ENCODE assay signal across 11 mouse cellular contexts in the genomic region with DNA sequence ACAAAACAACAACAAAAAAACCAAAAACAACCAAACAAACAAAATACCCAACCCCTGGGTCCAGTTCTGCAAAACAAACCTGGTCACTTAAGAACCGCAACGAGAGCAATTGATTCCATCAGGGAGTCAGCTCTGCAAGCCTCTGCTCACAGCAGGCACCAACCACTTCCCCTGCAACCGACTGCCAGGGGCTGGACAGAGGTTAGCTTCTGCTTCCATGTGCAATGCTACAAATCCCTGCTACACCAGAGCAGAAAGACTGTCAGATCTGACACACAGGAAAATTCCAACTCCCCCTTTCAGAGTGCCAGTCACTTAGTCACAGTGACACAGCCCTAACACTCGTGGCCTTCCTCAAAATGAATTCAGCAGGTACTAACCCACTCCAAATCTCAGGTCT. TPM values are rescaled to one million over a fixed set of nuclear protein-coding genes. Genes with fewer than 3 reads are reported as not detected.
DNase-seq lines count a peak whose midpoint lies in the region; ATAC-seq and TF ChIP-seq lines count a peak whose summit lies in the region.
"Had no signal": no experiment of that assay in that cellular context is flagged by ENCODE, and none has a peak within 500 bp of the region (broad histone marks: within the 10 kb centered on the region; RNA-seq: fewer than 3 reads in every experiment).

No protein-coding gene starts in this region.

- 0 out of 2 replicates have a peak overlapping the region, but pooled peaks have one; percentile 25 for H3K9ac ChIP-seq in heart, embryonic 13.5 days
- H3K9ac ChIP-seq: liver, embryonic 15.5 days had no signal

- no peaks in the 10 kb centered on the region for H3K9me3 ChIP-seq in heart, embryonic 13.5 days
- no peaks in the 10 kb centered on the region for H3K9me3 ChIP-seq in E14TG2a.4 (ENCODE audit: low read length)
- H3K9me3 ChIP-seq: embryonic facial prominence, embryonic 10.5 days; liver, embryonic 15.5 days had no signal

- TF ChIP-seq CTCF in E14TG2a.4 (conservative IDR thresholded peaks at IDR 0.05; ENCODE audit: low read length): no peak

- peaks cover 87% of the 10 kb centered on the region for H3K4me1 ChIP-seq in heart, embryonic 13.5 days
- peaks cover 99% of the 10 kb centered on the region for H3K4me1 ChIP-seq in E14TG2a.4 (replicated peaks; ENCODE audit: low read depth, low read length)

- no peaks in the 10 kb centered on the region for H3K27me3 ChIP-seq in heart, embryonic 13.5 days (replicated peaks)
- H3K27me3 ChIP-seq in E14TG2a.4 (ENCODE audit: insufficient read depth, low read length): no peaks in the 10 kb centered on the region
- no peaks in the 10 kb centered on the region for H3K27me3 ChIP-seq in myocyte (ENCODE audit: control insufficient read depth, insufficient read depth, insufficient read length)
- H3K27me3 ChIP-seq: liver, embryonic 15.5 days had no signal

- peaks cover 5% of the 10 kb centered on the region; the same call in 1 of the 2 replicates for H3K36me3 ChIP-seq in heart, embryonic 13.5 days
- H3K36me3 ChIP-seq in E14TG2a.4 (ENCODE audit: insufficient read depth, low read length): peaks cover 81% of the 10 kb centered on the region
- peaks cover 15% of the 10 kb centered on the region for H3K36me3 ChIP-seq in myocyte (ENCODE audit: control insufficient read depth, insufficient read depth)

- DNase-seq in heart, adult 18-20 months: no peak
- no peak for DNase-seq in cerebellum, adult 18-20 months
- no peak for DNase-seq in urinary bladder, postnatal 4 days (ENCODE audit: low spot score in 2 of 2)
- DNase-seq: cerebellum, adult 9-10 months; retina, postnatal 1 day had no signal

- no peak for ATAC-seq in heart, embryonic 13.5 days (ENCODE audit: extremely low read depth, insufficient number of reproducible peaks, low FRiP score, low TSS enrichment)
- ATAC-seq in hematopoietic stem cell, adult 5-6 weeks (replicated peaks in 1 of 2; ENCODE audit: insufficient read depth in 1 of 2, low FRiP score in 2 of 2, low TSS enrichment in 1 of 2, low read depth in 1 of 2, poor library complexity in 2 of 2, severe bottlenecking in 2 of 2): peak; percentile 66 to 80

- no peak overlapping the region for H3ac ChIP-seq in myocyte (ENCODE audit: control insufficient read depth, insufficient read length)

- peak overlapping the region; percentile 48 for H3K27ac ChIP-seq in heart, embryonic 13.5 days (replicated peaks)
- H3K27ac ChIP-seq: embryonic facial prominence, embryonic 10.5 days; liver, embryonic 15.5 days had no signal

- TF ChIP-seq POLR2A in myocyte (IDR thresholded peaks at IDR 0.05; ENCODE audit: insufficient read length, low read depth): no peak

- H3K4me3 ChIP-seq in heart, embryonic 13.5 days: no peak overlapping the region
- H3K4me3 ChIP-seq in E14TG2a.4 (replicated peaks; ENCODE audit: low read length) (0 out of 2 replicates have a peak overlapping the region, but pooled peaks have one; percentile 39), myocyte (no peak overlapping the region)
- H3K4me3 ChIP-seq: embryonic facial prominence, embryonic 10.5 days; liver, embryonic 15.5 days had no signal

- peaks cover 100% of the 10 kb centered on the region for H3K79me2 ChIP-seq in myocyte (ENCODE audit: control insufficient read depth, insufficient read depth)

- WGBS in heart, embryonic 13.5 days: 38% methylated on average over 4 of the region's 4 CpGs

- no peak overlapping the region for H3K4me2 ChIP-seq in heart, embryonic 13.5 days
- peak overlapping the region; percentile 14 for H3K4me2 ChIP-seq in myocyte (ENCODE audit: low read depth)

TF ChIP-seq in myocyte, 11 proteins besides CTCF, POLR2A, EP300 and RAD21:
- no peak for TF ChIP-seq SRF (IDR thresholded peaks at IDR 0.05; ENCODE audit: control insufficient read depth, insufficient read length, low read depth)
- peak; percentile 13 for TF ChIP-seq POLR2AphosphoS2 (IDR thresholded peaks at IDR 0.05; ENCODE audit: insufficient read length, low read depth)

RNA-seq across cellular contexts. Expression of a gene that starts 6.4 kb away (rescaled TPM):
- 42.8 and 43.7 TPM in 2 replicates for polyA plus RNA-seq in heart, embryonic 13.5 days (2015; fragmentation: Nextera tagmentation; extraction: Ambion mirVana)
- total RNA-seq in heart, adult 18-20 months (2021): 10 to 100 TPM; 58.8 to 61.7 TPM
- 79.5 and 81.9 TPM in 2 replicates for total RNA-seq in hematopoietic stem cell, adult 5-6 weeks (2017)
- 74.1 TPM for polyA plus RNA-seq in myocyte (2012; fragmentation: generic; extraction: Trizol)

RNA-seq across cellular contexts. Expression of a gene that starts 38.9 kb away (rescaled TPM):
- polyA plus RNA-seq in heart, embryonic 13.5 days (2015; fragmentation: Nextera tagmentation; extraction: Ambion mirVana): 188 and 192 TPM in 2 replicates
- total RNA-seq in heart, adult 18-20 months (2021): 100 to 1,000 TPM; 157 to 174 TPM
- total RNA-seq in hematopoietic stem cell, adult 5-6 weeks (2017): 217 and 447 TPM in 2 replicates
- 193 TPM for polyA plus RNA-seq in myocyte (2012; fragmentation: generic; extraction: Trizol)
